Mouse (Mus musculus): ENCODE data around the gene Yif1a. TPM values are rescaled to one million over a fixed set of nuclear protein-coding genes. Genes with fewer than 3 reads are reported as not detected.
"Not testable (repeated sequence)": the region's sequence is repeated elsewhere in the genome, so short reads cannot be mapped to it uniquely, and the experiment has no call there.

Gene Yif1a
- polyA plus RNA-seq, 1 experiment from 2014 or later, result 56.4 TPM

- Histone ChIP-seq H3K4me2 (no peak overlapping the region), H3K27me3 (peaks cover 76% of the 10 kb centered on the region), H3K36me3 (replicated peaks) (no peaks in the 10 kb centered on the region), H3K27ac (no peak overlapping the region), H3K4me1 (peaks cover 12% of the 10 kb centered on the region), H3K9ac (no peak overlapping the region), H3K4me3 (replicated peaks) (0 out of 2 replicates have a peak overlapping the region, but pooled peaks have one; percentile 2), H3K9me3 (no peaks in the 10 kb centered on the region)
- WGBS, result 70% methylated on average over 18 of the region's 18 CpGs
- ATAC-seq (ENCODE audit: low FRiP score), result no peak
Measured at GRCm38 (mm10) chr19:5082005-5082404, 6.3 kb upstream of the Yif1a start.

- H3K27me3 ChIP-seq, result peaks cover 76% of the 10 kb centered on the region
Measured at GRCm38 (mm10) chr19:5082596-5082995, 5.7 kb upstream of the Yif1a start.

DNA sequence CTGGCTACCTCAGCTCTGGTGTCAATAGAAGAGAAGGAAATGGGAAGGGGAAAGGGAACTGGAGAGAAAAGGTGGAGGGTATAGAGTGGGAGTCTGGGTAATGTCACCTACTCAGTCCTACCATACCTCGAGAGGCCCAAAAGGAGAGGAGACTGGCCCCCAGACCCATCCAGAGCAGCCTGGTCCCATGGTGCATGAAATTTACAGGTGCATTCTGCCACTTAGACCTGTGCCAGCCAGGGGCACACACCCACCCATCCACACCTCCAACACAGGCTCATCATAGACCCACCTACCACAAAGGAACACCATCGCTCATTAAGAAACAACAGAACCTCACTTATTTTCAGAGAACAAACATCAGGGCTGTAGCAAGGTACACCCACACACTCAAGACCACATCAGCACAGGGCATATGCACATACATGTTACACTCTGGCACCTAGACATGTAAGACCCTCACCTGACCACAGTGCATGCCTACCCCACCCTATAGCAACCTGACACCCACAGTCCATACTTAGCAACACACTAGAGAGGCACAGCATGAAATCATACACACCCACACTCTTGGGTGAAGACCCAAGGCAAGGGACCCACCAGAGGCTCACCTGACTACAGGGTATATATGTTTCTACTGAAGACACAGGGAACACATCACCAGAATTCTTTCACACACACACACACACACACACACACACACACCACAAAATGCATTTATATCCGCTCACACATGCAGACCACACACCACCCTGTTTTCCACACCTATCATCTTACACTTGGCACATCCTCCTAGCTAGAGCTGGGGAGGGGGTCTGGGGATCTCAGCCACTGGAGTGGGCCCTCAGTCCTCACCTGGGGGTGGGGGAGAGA, 4.1 kb upstream of the Yif1a start:
- Histone ChIP-seq H3K27me3 (peaks cover 72% of the 10 kb centered on the region), H3K4me2 (peak overlapping the region; percentile 83; the same call in 1 of the 2 replicates), H3K4me1 (peaks cover 22% of the 10 kb centered on the region), H3K27ac (no peak overlapping the region), H3K36me3 (replicated peaks) (no peaks in the 10 kb centered on the region), H3K4me3 (replicated peaks) (peak overlapping the region; percentile 48; the same call in 1 of the 2 replicates), H3K9me3 (no peaks in the 10 kb centered on the region), H3K9ac (no peak overlapping the region)
- no peak for ATAC-seq (ENCODE audit: low FRiP score)
- 66% methylated on average over 3 of the region's 3 CpGs for WGBS

More at GRCm38 (mm10) chr19:5082596-5082995, 5.7 kb upstream of the Yif1a start:
- Histone ChIP-seq H3K4me1 (peaks cover 16% of the 10 kb centered on the region), H3K27ac (no peak overlapping the region), H3K36me3 (replicated peaks) (no peaks in the 10 kb centered on the region), H3K9ac (no peak overlapping the region), H3K9me3 (no peaks in the 10 kb centered on the region), H3K4me2 (no peak overlapping the region), H3K4me3 (replicated peaks) (0 out of 2 replicates have a peak overlapping the region, but pooled peaks have one; percentile 2)
- ATAC-seq (ENCODE audit: low FRiP score), result no peak
- WGBS, result 76% methylated on average over 24 of the region's 24 CpGs

DNA sequence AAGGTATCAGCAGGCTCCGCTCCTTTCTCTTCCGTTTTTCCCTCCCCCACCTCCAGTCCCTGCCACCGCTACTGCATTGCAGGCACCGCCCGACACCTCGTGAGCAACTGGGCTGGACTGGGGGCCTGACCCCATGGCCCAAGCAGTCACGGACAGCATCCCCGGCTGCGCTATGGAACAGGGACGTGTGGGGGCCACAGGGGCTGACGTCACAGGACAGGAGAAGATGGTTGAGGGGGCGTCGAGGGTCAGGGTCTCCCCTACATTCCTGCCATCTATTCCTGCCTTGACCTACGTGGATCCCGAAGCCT, 3.5 kb upstream of the Yif1a start:
- Histone ChIP-seq H3K27me3 (peaks cover 68% of the 10 kb centered on the region), H3K9me3 (no peaks in the 10 kb centered on the region), H3K9ac (peak overlapping the region; percentile 57; the same call in 1 of the 2 replicates), H3K4me3 (replicated peaks) (peak overlapping the region; percentile 48), H3K4me2 (peak overlapping the region; percentile 83), H3K27ac (no peak overlapping the region), H3K36me3 (replicated peaks) (0 out of 2 replicates have a peak, but pooled peaks cover 4% of the 10 kb centered on the region), H3K4me1 (peaks cover 28% of the 10 kb centered on the region)
- WGBS, result 5% methylated on average over 15 of the region's 15 CpGs
- no peak for ATAC-seq (ENCODE audit: low FRiP score)

DNA sequence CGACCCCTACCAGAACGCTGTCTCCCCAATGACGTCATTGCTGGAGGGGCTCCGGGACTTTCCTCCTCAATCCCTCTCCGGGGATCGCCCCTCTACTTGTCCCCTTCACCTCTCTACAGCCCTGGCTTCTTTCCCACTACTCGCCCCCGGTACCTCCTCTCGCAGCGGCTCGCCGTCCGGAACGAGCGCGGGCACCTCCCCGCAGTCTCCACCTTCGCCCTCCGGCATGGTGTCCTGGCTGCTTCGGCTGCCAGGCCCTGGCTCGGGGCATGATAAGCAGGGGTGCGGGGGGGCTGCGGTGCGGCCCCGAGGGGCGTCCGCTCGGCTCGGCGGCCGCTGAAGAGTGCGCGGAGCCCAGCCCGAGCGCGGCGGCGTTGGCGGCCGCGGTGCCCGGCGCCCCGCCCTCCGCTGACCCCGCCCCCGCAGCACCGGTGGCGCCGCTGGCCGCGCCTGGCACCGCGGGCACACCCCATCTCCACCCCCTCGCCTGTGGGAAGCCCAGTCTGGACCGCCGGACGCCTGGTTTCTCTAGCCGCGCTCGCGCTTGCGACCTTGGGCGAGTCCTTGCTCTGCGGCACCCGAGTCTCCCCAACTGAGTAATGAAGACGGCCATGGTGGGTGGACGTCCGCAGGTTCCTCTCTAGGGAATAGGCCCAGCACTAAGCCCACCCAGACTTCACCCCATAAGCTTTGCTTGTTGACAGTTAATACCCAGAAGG, 3.0 kb upstream of the Yif1a start, which contains the start of gene Tmem151a:
TSS of gene Tmem151a (minus strand) at position 387 of the 719 bp plus-strand sequence.
- Histone ChIP-seq H3K9ac (peak within 1 kb of the TSS; percentile 57), H3K27me3 (peaks cover 63% of the 10 kb centered on the region), H3K4me1 (peaks cover 28% of the 10 kb centered on the region), H3K4me3 (replicated peaks) (peak within 1 kb of the TSS; percentile 48), H3K27ac (no peak within 1 kb of the TSS), H3K4me2 (peak within 1 kb of the TSS; percentile 83), H3K9me3 (no peaks in the 10 kb centered on the region), H3K36me3 (replicated peaks) (peaks cover 7% of the 10 kb centered on the region; the same call in 1 of the 2 replicates)
- no peak for ATAC-seq (ENCODE audit: low FRiP score)
- WGBS, result under 1% methylated on average over 69 of the region's 69 CpGs

- not testable (repeated sequence) for ATAC-seq (ENCODE audit: low FRiP score); H3K4me2 ChIP-seq
- WGBS, result 61% methylated on average over 4 of the region's 4 CpGs
Measured at GRCm38 (mm10) chr19:5086533-5086932, 1.8 kb upstream of the Yif1a start.

GRCm38 (mm10) chr19:5089324-5089723, 986 bp downstream of the Yif1a start:
- 91% methylated on average over 4 of the region's 4 CpGs for WGBS
- ATAC-seq (ENCODE audit: low FRiP score), result no peak
- Histone ChIP-seq H3K27me3 (peaks cover 23% of the 10 kb centered on the region), H3K36me3 (replicated peaks) (peaks cover 42% of the 10 kb centered on the region), H3K9me3 (no peaks in the 10 kb centered on the region), H3K4me1 (peaks cover 41% of the 10 kb centered on the region), H3K4me2 (peak overlapping the region; percentile 87), H3K27ac (no peak overlapping the region), H3K9ac (peak overlapping the region; percentile 74; the same call in 1 of the 2 replicates), H3K4me3 (replicated peaks) (peak overlapping the region; percentile 85)

More at GRCm38 (mm10) chr19:5086533-5086932, 1.8 kb upstream of the Yif1a start:
- not testable (repeated sequence) for H3K9me3 ChIP-seq; H3K4me3 ChIP-seq (replicated peaks); H3K9ac ChIP-seq; H3K27ac ChIP-seq
- Histone ChIP-seq H3K36me3 (replicated peaks) (peaks cover 18% of the 10 kb centered on the region), H3K27me3 (peaks cover 51% of the 10 kb centered on the region), H3K4me1 (peaks cover 28% of the 10 kb centered on the region)

DNA sequence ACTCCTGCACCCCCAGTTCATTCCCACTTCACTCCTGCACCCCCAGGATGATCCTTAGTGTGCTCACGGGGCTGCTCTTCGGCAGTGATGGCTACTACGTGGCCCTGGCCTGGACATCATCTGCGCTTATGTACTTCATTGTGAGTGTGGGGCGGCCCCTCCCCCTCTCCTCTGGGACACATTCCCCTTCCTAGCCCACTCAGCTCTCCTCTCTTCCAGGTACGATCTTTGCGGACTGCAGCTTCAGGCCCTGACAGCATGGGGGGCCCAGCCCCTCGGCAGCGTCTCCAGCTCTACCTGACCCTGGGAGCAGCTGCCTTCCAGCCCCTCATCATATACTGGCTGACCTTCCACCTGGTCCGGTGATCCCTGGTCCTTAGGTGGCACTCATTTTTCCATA, 3.7 kb downstream of the Yif1a start:
- H3K27me3 ChIP-seq, result no peaks in the 10 kb centered on the region
- peaks cover 57% of the 10 kb centered on the region for H3K4me1 ChIP-seq
- no peak overlapping the region for H3K27ac ChIP-seq
- no peak overlapping the region for H3K9ac ChIP-seq
- H3K9me3 ChIP-seq, result no peaks in the 10 kb centered on the region
- 88% methylated on average over 10 of the region's 10 CpGs for WGBS
- no peak overlapping the region for H3K4me2 ChIP-seq
- no peak for ATAC-seq (ENCODE audit: low FRiP score)
- no peak overlapping the region for H3K4me3 ChIP-seq (replicated peaks)
- peaks cover 42% of the 10 kb centered on the region for H3K36me3 ChIP-seq (replicated peaks)

GRCm38 (mm10) chr19:5093481-5094242, 5.3 kb downstream of the Yif1a start:
- peak overlapping the region; percentile 96 for H3K4me2 ChIP-seq
- peak overlapping the region; percentile 79 for H3K4me3 ChIP-seq (replicated peaks)
- H3K36me3 ChIP-seq (replicated peaks), result peaks cover 42% of the 10 kb centered on the region
- no peaks in the 10 kb centered on the region for H3K9me3 ChIP-seq
- ATAC-seq (ENCODE audit: low FRiP score), result peak; percentile 0; the same call in 1 of the 2 replicates
- WGBS, result 73% methylated on average over 12 of the region's 12 CpGs
- no peaks in the 10 kb centered on the region for H3K27me3 ChIP-seq
- H3K9ac ChIP-seq, result peak overlapping the region; percentile 48; the same call in 1 of the 2 replicates
- H3K27ac ChIP-seq, result peak overlapping the region; percentile 66
- H3K4me1 ChIP-seq, result peaks cover 66% of the 10 kb centered on the region

- no peaks in the 10 kb centered on the region for H3K9me3 ChIP-seq
- H3K4me3 ChIP-seq (replicated peaks), result peak overlapping the region; percentile 79
- H3K27ac ChIP-seq, result peak overlapping the region; percentile 91
- peak overlapping the region; percentile 96 for H3K4me2 ChIP-seq
- H3K27me3 ChIP-seq, result no peaks in the 10 kb centered on the region
- WGBS, result under 1% methylated on average over 21 of the region's 21 CpGs
- ATAC-seq (ENCODE audit: low FRiP score), result peak; percentile 74
- peaks cover 44% of the 10 kb centered on the region for H3K36me3 ChIP-seq (replicated peaks)
- H3K9ac ChIP-seq, result peak overlapping the region; percentile 48; the same call in 1 of the 2 replicates
- H3K4me1 ChIP-seq, result peaks cover 67% of the 10 kb centered on the region
Measured at GRCm38 (mm10) chr19:5094243-5094632, 5.9 kb downstream of the Yif1a start.

DNA sequence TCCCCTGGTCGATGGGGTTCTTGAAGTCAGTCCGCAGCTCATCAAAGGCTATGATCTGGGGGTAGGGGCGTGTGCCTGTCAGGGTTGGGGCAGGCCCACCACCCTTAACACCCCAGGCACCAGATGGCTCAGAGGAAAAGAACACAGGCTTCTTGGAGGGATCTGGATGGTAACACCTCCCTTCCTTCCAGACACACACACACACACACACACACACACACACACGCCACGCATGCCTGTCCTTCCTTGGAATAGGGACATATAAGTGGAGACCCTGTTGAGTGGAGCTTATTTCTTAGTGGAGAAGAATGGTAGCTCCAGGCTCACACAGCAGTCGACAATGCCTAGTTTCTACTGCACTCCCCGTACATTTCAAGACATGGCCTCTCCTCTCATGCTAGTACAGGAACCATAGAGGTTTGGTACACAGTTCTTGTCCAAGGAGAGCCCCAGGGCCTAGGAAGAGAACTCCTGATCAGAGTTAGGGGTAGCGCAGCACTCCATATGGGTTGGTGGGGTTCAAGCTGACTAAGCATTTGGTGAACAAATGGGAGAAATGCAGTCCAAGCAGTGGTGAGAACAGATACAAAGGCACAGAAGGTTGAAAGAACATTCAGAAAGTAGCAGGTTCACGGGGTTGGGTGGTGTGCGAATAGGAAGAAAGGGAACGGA, 6.5 kb downstream of the Yif1a start:
- 41% methylated on average over 11 of the region's 11 CpGs for WGBS

More for the DNA sequence above, 6.5 kb downstream of the Yif1a start:
- Histone ChIP-seq H3K9ac (peak overlapping the region; percentile 48; the same call in 1 of the 2 replicates), H3K4me1 (peaks cover 68% of the 10 kb centered on the region), H3K4me3 (replicated peaks) (peak overlapping the region; percentile 79), H3K9me3 (no peaks in the 10 kb centered on the region), H3K27me3 (no peaks in the 10 kb centered on the region), H3K27ac (peak overlapping the region; percentile 91), H3K36me3 (replicated peaks) (peaks cover 45% of the 10 kb centered on the region), H3K4me2 (peak overlapping the region; percentile 96)
- ATAC-seq (ENCODE audit: low FRiP score), result peak; percentile 20; the same call in 1 of the 2 replicates

Data from forebrain, embryonic 12.5 days (tissue).